Mouse (Mus musculus) liver, embryonic 12.5 days (tissue): ENCODE results near the gene Man2a1. TPM values are rescaled to one million over a fixed set of nuclear protein-coding genes. Genes with fewer than 3 reads are reported as not detected.

ENCODE experiments used
- ATAC-seq: fragments of 200-750 bp; cut with Nextera tagmentation; 2 replicates; pipeline ENCODE4 v1.8.0; 2017; ENCODE audit warnings: moderate number of reproducible peaks, mild to moderate bottlenecking, moderate library complexity
- H3K27ac ChIP-seq: fragments of 300-500 bp; sonication (generic); 2 replicates; pipeline ENCODE4 v1.5.1; 2016; ENCODE audit warnings: mild to moderate bottlenecking
- H3K27me3 ChIP-seq: fragments of 300-500 bp; sonication (generic); replicated peaks from 2 replicates; pipeline ENCODE4 v1.6.1; 2016; ENCODE audit warnings: mild to moderate bottlenecking, moderate library complexity
- H3K36me3 ChIP-seq: fragments of 300-500 bp; sonication (generic); 2 replicates; pipeline ENCODE4 v1.6.1; 2016; ENCODE audit warnings: mild to moderate bottlenecking, moderate library complexity
- H3K4me1 ChIP-seq: fragments of 300-500 bp; sonication (generic); 2 replicates; pipeline ENCODE4 v1.6.1; 2016
- H3K4me2 ChIP-seq: fragments of 300-500 bp; sonication (generic); 2 replicates; pipeline ENCODE4 v1.6.1; 2016; ENCODE audit warnings: mild to moderate bottlenecking, moderate library complexity
- H3K4me3 ChIP-seq: fragments of 300-500 bp; sonication (generic); 2 replicates; pipeline ENCODE4 v1.5.1; 2016; ENCODE audit warnings: mild to moderate bottlenecking, moderate library complexity
- H3K9ac ChIP-seq: fragments of 300-500 bp; sonication (generic); 2 replicates; pipeline ENCODE4 v1.6.1; 2016; ENCODE audit warnings: mild to moderate bottlenecking, moderate library complexity
- H3K9me3 ChIP-seq: fragments of 300-500 bp; sonication (generic); replicated peaks from 2 replicates; pipeline ENCODE4 v1.6.1; 2016; ENCODE audit warnings: mild to moderate bottlenecking, moderate library complexity
- WGBS: fragments of 180-500 bp; shearing (Covaris S2); methylation state at CpG from one replicate; pipeline ENCODE4 v1.1.7; 2016; ENCODE audit not compliant: insufficient replicate concordance; 5-methylcytosine and 5-hydroxymethylcytosine counted together
- polyA plus RNA-seq: library from polyadenylated mRNA; unstranded; fragments of >200 nt; fragmentation: Nextera tagmentation; extraction: Ambion mirVana; gene quantifications from 2 replicates; pipeline ENCODE4 v1.2.1, GENCODE M21; 2016

Gene Man2a1
- polyA plus RNA-seq, 1 experiment from 2014 or later = 5.9 TPM

DNA sequence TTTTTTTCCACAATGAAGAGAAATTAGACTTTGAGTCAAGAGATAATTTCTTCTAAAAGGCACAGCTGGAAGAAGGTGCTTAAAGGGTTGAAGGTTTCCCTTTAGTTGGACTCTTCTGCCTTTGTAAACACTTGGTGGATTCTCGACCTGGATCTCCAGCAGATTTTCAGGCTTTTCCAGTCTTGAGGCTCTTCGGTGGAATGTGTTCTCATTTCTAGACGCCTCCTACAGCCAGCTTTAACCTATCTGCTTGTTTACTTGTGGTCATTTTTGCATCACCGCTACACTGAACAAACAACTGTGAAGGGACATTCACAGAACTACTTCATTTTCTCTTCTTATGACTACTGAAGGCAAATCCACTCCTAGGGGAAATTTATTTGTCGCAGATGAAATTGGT, 173.7 kb downstream of the Man2a1 start:
- no peak overlapping the region for H3K4me3 ChIP-seq
- 67% methylated on average over 5 of the region's 5 CpGs for WGBS
- ATAC-seq = no peak
- no peak overlapping the region for H3K9ac ChIP-seq
- no peak overlapping the region for H3K27ac ChIP-seq
- no peaks in the 10 kb centered on the region for H3K27me3 ChIP-seq
- H3K4me2 ChIP-seq = no peak overlapping the region
- no peaks in the 10 kb centered on the region for H3K36me3 ChIP-seq
- no peaks in the 10 kb centered on the region for H3K4me1 ChIP-seq
- H3K9me3 ChIP-seq = no peaks in the 10 kb centered on the region

DNA sequence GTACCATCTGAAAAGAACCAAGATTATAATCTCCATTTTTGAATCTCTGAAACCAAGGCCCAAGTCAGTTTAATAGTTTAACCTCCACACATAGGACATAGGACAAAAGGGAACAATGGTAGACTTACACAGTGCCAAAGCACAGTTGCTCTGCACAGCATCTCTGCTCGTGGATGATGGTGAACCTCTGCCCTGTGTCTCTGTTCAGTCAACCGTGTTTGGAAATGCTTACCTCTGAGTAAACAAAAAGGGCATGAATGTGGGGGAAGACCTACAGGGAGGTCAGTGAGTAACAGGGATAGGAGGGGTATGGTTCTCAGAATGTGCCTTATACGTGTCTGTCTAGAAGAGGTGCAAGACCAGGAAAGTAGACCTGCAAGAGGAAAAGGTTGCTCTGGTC, 177.8 kb downstream of the Man2a1 start:
- Histone ChIP-seq H3K27me3 (no peaks in the 10 kb centered on the region), H3K27ac (no peak overlapping the region), H3K4me3 (no peak overlapping the region), H3K4me1 (no peaks in the 10 kb centered on the region), H3K9ac (no peak overlapping the region), H3K36me3 (no peaks in the 10 kb centered on the region), H3K4me2 (no peak overlapping the region), H3K9me3 (no peaks in the 10 kb centered on the region)
- WGBS = 63% methylated on average over 3 of the region's 3 CpGs
- ATAC-seq = no peak

DNA sequence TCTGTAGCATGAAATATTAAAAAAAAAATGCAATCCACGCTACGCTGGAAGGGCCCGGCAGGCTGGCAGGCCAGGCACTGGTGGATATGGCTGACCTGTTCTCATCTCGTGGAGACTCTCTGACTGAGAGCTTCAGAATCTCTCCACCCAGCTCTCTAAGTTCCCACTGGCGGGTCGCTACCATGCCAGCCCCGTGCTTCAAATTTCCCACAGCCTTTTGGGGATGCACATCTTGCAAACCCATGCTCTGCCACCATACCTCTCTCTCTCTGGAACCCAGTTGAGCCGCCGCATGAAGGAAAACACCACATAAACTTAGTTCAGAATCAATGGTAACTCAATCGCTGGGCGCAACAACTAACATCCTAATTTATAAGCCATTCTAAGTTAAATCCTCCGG, 178.2 kb downstream of the Man2a1 start:
- Histone ChIP-seq H3K27ac (no peak overlapping the region), H3K4me2 (no peak overlapping the region), H3K27me3 (no peaks in the 10 kb centered on the region), H3K36me3 (no peaks in the 10 kb centered on the region), H3K9ac (no peak overlapping the region), H3K4me1 (no peaks in the 10 kb centered on the region), H3K4me3 (no peak overlapping the region), H3K9me3 (no peaks in the 10 kb centered on the region)
- 75% methylated on average over 12 of the region's 12 CpGs for WGBS
- no peak for ATAC-seq

DNA sequence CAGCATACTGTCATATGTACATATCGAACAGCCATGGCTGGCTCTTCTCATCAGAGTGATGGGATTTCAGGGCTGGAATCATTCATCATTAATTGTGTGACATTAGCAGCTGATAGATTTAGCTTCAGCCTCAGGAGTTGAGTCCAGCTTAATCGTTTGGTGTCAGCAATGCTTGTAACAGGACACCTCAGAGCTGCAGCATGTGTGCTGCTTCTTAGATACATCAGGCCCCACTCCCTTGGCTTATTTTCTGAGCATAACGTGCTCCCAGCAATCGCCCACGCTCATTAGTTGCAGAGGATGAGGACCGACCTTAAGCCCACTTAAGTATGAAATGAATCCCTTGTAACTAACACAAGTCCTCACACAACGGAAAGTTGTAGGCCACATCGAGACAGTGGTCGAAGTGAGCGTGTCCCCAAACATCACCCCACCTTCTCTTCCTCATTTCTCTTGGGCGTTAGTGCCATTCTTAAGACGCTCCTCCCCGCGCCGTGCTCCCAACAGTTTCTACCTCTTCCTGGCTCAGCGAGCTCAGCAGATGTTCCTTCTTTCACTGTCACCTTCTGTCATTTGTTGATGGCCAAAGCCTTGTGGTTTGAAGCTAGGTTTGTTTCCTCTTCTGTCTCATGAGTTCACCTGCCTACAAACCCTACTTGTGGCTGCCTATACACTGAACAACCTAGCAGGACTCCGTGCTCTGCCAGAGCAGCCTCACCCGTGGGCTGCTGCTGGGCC, 180.4 kb downstream of the Man2a1 start:
- 63% methylated on average over 18 of the region's 18 CpGs for WGBS
- Histone ChIP-seq H3K9ac (no peak overlapping the region), H3K9me3 (no peaks in the 10 kb centered on the region), H3K4me2 (no peak overlapping the region), H3K27ac (no peak overlapping the region), H3K27me3 (no peaks in the 10 kb centered on the region), H3K4me3 (no peak overlapping the region), H3K36me3 (no peaks in the 10 kb centered on the region), H3K4me1 (no peaks in the 10 kb centered on the region)
- no peak for ATAC-seq

DNA sequence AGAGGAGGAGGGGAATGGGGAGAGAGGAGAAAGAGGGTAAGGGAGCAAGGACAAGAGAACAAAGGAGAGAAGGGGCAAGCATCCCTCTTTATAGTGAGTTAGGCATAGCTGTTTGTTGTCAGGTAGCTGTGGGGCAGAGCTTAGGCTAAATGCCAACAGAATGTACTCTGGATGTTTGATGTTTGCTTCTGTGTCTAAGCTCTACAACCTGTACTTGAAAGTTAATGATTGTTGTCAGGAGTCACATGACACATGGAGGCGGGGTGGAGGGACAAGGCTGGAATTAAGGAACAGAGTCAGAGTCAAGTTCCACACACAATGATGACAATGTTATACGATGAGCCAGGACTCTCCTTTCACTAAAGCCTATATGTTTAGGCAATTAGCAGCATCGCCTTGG, 181.8 kb downstream of the Man2a1 start:
- no peaks in the 10 kb centered on the region for H3K27me3 ChIP-seq
- no peaks in the 10 kb centered on the region for H3K36me3 ChIP-seq
- WGBS = 64% methylated on average over 3 of the region's 3 CpGs
- no peak overlapping the region for H3K4me2 ChIP-seq
- no peak overlapping the region for H3K9ac ChIP-seq
- H3K27ac ChIP-seq = no peak overlapping the region
- H3K4me1 ChIP-seq = no peaks in the 10 kb centered on the region
- ATAC-seq = peak; percentile 44; the same call in 1 of the 2 replicates
- H3K9me3 ChIP-seq = no peaks in the 10 kb centered on the region
- no peak overlapping the region for H3K4me3 ChIP-seq

DNA sequence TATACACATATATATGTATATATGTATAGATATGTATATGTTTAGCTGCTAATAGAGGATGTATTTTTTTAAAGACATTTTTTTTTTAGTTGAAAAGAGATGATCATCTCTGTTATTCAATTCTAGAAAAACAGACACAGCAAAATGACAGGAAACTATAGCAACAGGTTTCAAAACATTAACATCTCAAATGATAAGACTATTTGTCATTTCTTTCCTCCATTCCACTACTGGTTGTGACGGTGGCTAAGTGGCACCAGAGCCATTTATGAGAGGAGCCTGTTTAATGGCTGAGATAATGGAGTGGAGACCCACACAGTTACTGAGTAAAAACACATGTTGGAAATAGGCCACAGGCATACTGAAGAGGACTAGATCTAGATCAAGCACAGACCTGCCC, 185.4 kb downstream of the Man2a1 start:
- no peaks in the 10 kb centered on the region for H3K4me1 ChIP-seq
- 39% methylated on average over 1 of the region's 1 CpGs for WGBS
- H3K27me3 ChIP-seq = no peaks in the 10 kb centered on the region
- no peak overlapping the region for H3K4me2 ChIP-seq
- H3K9ac ChIP-seq = no peak overlapping the region
- H3K4me3 ChIP-seq = no peak overlapping the region
- H3K36me3 ChIP-seq = no peaks in the 10 kb centered on the region
- H3K9me3 ChIP-seq = no peaks in the 10 kb centered on the region
- no peak overlapping the region for H3K27ac ChIP-seq
- no peak for ATAC-seq

DNA sequence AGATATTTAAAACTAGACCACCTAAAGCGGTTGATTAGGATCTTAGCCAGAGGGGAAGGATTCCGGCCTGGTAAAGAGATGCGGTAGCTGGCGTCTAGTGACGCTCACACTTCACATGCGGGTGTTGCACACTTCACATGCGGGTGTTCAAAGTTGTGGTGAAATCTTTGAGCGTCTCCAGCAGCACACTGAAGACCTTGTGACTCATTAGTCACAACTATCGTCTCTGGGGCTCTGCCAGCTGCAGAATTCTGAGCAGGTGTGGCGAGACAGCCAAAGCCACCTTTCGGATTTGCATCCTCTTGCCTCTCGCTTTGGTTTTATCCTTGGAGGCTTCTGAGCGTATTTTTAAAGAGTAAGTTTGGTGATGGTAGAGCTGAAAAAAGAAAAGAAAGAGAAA, 187.8 kb downstream of the Man2a1 start:
- no peak overlapping the region for H3K4me2 ChIP-seq
- no peaks in the 10 kb centered on the region for H3K9me3 ChIP-seq
- no peaks in the 10 kb centered on the region for H3K36me3 ChIP-seq
- WGBS = 81% methylated on average over 13 of the region's 13 CpGs
- no peak overlapping the region for H3K4me3 ChIP-seq
- H3K9ac ChIP-seq = no peak overlapping the region
- H3K27me3 ChIP-seq = no peaks in the 10 kb centered on the region
- no peak for ATAC-seq
- H3K27ac ChIP-seq = no peak overlapping the region
- H3K4me1 ChIP-seq = no peaks in the 10 kb centered on the region

DNA sequence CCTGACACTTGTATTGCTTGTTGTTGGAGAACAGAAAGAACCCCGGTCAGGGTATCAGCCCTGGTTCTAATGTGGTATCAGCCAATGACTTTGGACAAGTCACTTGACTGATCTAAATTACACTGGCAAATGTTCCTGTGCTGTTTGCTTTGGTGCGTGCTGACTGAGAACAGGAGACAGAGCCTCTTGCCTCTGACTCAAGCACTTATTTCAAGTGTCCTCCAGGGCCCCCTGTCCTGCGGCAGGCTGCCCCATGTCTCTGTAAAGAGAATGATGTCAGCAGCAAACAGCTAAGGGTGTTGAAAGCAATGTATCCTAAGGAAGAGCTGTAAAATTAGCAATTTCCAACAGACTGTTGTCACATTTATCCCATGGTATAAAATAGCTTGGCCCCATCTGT, 188.6 kb downstream of the Man2a1 start:
- Histone ChIP-seq H3K27me3 (no peaks in the 10 kb centered on the region), H3K4me2 (no peak overlapping the region), H3K27ac (no peak overlapping the region), H3K4me3 (no peak overlapping the region), H3K36me3 (no peaks in the 10 kb centered on the region), H3K9me3 (no peaks in the 10 kb centered on the region), H3K9ac (no peak overlapping the region), H3K4me1 (no peaks in the 10 kb centered on the region)
- no peak for ATAC-seq
- 55% methylated on average over 3 of the region's 3 CpGs for WGBS

DNA sequence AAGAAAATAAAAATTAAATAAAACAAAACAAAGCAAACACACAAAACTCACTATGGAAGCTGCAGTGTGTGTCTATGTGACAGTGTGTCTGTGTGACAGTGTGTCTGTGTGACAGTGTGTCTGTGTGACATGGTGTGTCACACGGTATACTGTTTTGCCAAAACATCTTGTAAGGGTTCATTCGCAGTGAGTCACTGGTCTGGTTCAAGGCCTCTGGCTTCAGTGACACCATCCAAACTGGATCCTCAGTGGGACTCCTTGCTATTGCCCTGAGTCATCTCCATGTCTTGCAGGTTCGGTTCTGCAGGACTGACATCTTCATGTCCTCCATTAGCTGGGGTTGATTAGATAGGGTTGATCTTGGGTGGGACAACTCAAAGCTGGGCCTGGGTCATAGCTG, 191.5 kb downstream of the Man2a1 start:
- no peak overlapping the region for H3K27ac ChIP-seq
- no peak for ATAC-seq
- no peaks in the 10 kb centered on the region for H3K9me3 ChIP-seq
- no peaks in the 10 kb centered on the region for H3K27me3 ChIP-seq
- no peak overlapping the region for H3K4me3 ChIP-seq
- H3K4me2 ChIP-seq = no peak overlapping the region
- 65% methylated on average over 3 of the region's 3 CpGs for WGBS
- H3K9ac ChIP-seq = no peak overlapping the region
- no peaks in the 10 kb centered on the region for H3K36me3 ChIP-seq
- no peaks in the 10 kb centered on the region for H3K4me1 ChIP-seq

DNA sequence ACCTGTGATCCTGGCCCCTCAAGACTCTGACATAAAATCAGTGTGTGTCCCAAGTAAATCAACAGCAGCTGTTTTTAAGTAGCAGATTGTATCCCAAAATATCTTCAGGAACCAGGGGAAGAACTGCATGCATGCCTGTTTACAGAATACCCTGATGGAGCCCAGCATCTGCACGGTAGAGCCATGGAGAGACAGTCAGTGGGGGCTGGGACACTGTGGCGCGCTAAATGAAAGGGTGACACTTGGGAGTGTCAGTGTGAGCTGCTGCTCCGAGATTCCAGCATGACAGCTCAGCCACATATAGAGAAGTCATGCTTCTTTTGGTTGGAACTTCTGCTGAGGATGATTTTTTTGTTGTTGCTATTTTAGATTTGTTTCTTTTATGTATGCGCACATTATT, 192.1 kb downstream of the Man2a1 start:
- ATAC-seq = no peak
- Histone ChIP-seq H3K27me3 (no peaks in the 10 kb centered on the region), H3K36me3 (no peaks in the 10 kb centered on the region), H3K9me3 (no peaks in the 10 kb centered on the region), H3K27ac (no peak overlapping the region), H3K4me1 (no peaks in the 10 kb centered on the region), H3K4me3 (no peak overlapping the region), H3K4me2 (no peak overlapping the region), H3K9ac (no peak overlapping the region)
- 71% methylated on average over 5 of the region's 5 CpGs for WGBS

DNA sequence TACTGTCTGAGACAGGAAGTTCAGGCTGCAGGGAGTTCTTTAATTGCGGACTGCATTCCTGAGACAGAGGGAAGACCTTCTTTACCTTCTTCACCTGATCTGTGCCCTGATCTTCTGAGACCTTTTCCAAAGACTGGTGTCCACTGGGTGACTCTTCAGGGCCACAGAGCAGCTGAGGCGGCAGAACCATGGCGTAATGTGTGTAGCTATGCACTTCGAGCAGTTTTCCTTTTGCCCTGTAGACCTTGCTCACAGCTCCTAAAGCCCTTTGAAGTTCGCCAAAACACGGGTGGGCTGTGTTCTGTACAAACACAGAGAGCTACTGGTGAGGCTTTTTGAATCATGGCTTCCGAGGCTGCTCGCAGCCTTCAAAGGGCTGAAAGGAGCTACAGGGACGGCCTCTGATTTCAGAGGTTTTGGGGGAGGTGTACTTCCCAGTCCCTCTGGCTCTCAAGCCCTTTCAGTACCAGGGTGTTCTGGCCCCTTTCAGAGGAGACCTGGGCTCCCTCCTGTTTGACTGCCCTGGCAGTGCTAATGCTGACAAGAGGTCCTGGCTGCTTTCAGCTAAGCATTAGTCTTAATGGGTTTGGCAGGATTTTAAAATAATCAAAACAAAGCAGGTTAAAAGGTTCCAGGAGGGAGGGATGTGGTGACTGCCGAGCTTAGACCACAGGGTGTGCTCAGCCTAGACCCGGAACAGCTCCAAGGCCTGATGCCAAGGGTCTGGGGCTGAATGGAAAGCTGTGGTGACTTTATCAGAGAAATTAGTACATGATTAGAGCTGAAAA, 201.8 kb downstream of the Man2a1 start:
- no peaks in the 10 kb centered on the region for H3K9me3 ChIP-seq
- no peaks in the 10 kb centered on the region for H3K36me3 ChIP-seq
- no peak for ATAC-seq
- 53% methylated on average over 11 of the region's 11 CpGs for WGBS
- no peak overlapping the region for H3K4me2 ChIP-seq
- no peaks in the 10 kb centered on the region for H3K27me3 ChIP-seq
- no peak overlapping the region for H3K9ac ChIP-seq
- no peaks in the 10 kb centered on the region for H3K4me1 ChIP-seq
- no peak overlapping the region for H3K4me3 ChIP-seq
- H3K27ac ChIP-seq = no peak overlapping the region

DNA sequence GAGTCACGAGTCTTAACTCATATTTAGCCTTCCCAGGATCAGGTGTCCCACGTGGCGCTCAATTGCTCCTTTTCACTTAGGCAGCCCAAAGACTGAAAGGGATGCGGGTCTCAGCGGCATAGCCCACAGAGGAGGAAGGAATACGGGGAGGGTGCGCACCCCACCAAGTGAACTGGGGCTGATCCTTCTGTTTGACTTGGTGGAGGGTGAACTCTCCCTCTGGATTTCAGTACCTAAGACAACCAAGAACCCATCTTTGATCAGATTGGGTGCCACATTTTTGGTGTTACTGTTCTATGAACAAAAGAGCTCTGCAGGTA, 202.4 kb downstream of the Man2a1 start:
- Histone ChIP-seq H3K4me1 (no peaks in the 10 kb centered on the region), H3K4me3 (no peak overlapping the region), H3K4me2 (no peak overlapping the region), H3K36me3 (no peaks in the 10 kb centered on the region), H3K9me3 (no peaks in the 10 kb centered on the region), H3K27me3 (no peaks in the 10 kb centered on the region), H3K9ac (no peak overlapping the region), H3K27ac (no peak overlapping the region)
- ATAC-seq = no peak
- WGBS = 64% methylated on average over 7 of the region's 7 CpGs
